Mouse (Mus musculus): ENCODE data around the gene Adam15. TPM values are rescaled to one million over a fixed set of nuclear protein-coding genes. Genes with fewer than 3 reads are reported as not detected.

Gene Adam15
- polyA plus RNA-seq, 1 experiment from 2014 or later: 28.4 TPM

GRCm38 (mm10) chr3:89379388-89380131 lies 29.8 kb upstream of the Adam15 start:
- H3K36me3 ChIP-seq (ENCODE audit: control insufficient read depth, insufficient read depth, low read length): no peaks in the 10 kb centered on the region

GRCm38 (mm10) chr3:89378394-89379067 lies 28.7 kb upstream of the Adam15 start:
- DNase-seq (ENCODE audit: low spot score): peak; percentile 94
- H3K36me3 ChIP-seq (ENCODE audit: control insufficient read depth, insufficient read depth, low read length): no peaks in the 10 kb centered on the region
- peak overlapping the region; percentile 73 for H3K9ac ChIP-seq (ENCODE audit: low read length)
- H3K4me1 ChIP-seq (replicated peaks; ENCODE audit: control insufficient read depth, insufficient read depth, low read length): peaks cover 4% of the 10 kb centered on the region
- H3K27me3 ChIP-seq (ENCODE audit: control insufficient read depth, insufficient read depth, low read length): no peaks in the 10 kb centered on the region
- H3K4me2 ChIP-seq (ENCODE audit: low read depth, low read length, severe bottlenecking): peak overlapping the region; percentile 86
- H3K4me3 ChIP-seq (ENCODE audit: low read depth, low read length): peak overlapping the region; percentile 52
- ATAC-seq (replicated peaks; ENCODE audit: low FRiP score): peak; percentile 89
- WGBS: under 1% methylated on average over 26 of the region's 29 CpGs
- no peaks in the 10 kb centered on the region for H3K9me3 ChIP-seq (ENCODE audit: control insufficient read depth, low read length)
- H3K27ac ChIP-seq (ENCODE audit: low read depth, low read length): no peak overlapping the region

More at GRCm38 (mm10) chr3:89379388-89380131, 29.8 kb upstream of the Adam15 start:
- Histone ChIP-seq H3K27ac (ENCODE audit: low read depth, low read length) (no peak overlapping the region), H3K9ac (ENCODE audit: low read length) (no peak overlapping the region), H3K9me3 (ENCODE audit: control insufficient read depth, low read length) (no peaks in the 10 kb centered on the region), H3K4me1 (replicated peaks; ENCODE audit: control insufficient read depth, insufficient read depth, low read length) (peaks cover 5% of the 10 kb centered on the region), H3K4me3 (ENCODE audit: low read depth, low read length) (no peak overlapping the region), H3K27me3 (ENCODE audit: control insufficient read depth, insufficient read depth, low read length) (no peaks in the 10 kb centered on the region), H3K4me2 (ENCODE audit: low read depth, low read length, severe bottlenecking) (no peak overlapping the region)
- ATAC-seq (replicated peaks; ENCODE audit: low FRiP score) (no peak), DNase-seq (ENCODE audit: low spot score) (no peak)
- 86% methylated on average over 31 of the region's 31 CpGs for WGBS

GRCm38 (mm10) chr3:89377831-89378230 lies 28.0 kb upstream of the Adam15 start:
- Histone ChIP-seq H3K4me3 (ENCODE audit: low read depth, low read length) (peak overlapping the region; percentile 52; the same call in 1 of the 2 replicates), H3K4me1 (replicated peaks; ENCODE audit: control insufficient read depth, insufficient read depth, low read length) (peaks cover 4% of the 10 kb centered on the region)

GRCm38 (mm10) chr3:89373581-89374231 lies 23.9 kb upstream of the Adam15 start:
- ATAC-seq (replicated peaks; ENCODE audit: low FRiP score) (no peak), DNase-seq (ENCODE audit: low spot score) (no peak)
- Histone ChIP-seq H3K4me2 (ENCODE audit: low read depth, low read length, severe bottlenecking) (no peak overlapping the region), H3K36me3 (ENCODE audit: control insufficient read depth, insufficient read depth, low read length) (no peaks in the 10 kb centered on the region), H3K4me1 (replicated peaks; ENCODE audit: control insufficient read depth, insufficient read depth, low read length) (peaks cover 2% of the 10 kb centered on the region), H3K9ac (ENCODE audit: low read length) (no peak overlapping the region), H3K27me3 (ENCODE audit: control insufficient read depth, insufficient read depth, low read length) (no peaks in the 10 kb centered on the region), H3K9me3 (ENCODE audit: control insufficient read depth, low read length) (no peaks in the 10 kb centered on the region), H3K27ac (ENCODE audit: low read depth, low read length) (no peak overlapping the region), H3K4me3 (ENCODE audit: low read depth, low read length) (no peak overlapping the region)
- WGBS: 48% methylated on average over 5 of the region's 5 CpGs

More at GRCm38 (mm10) chr3:89377831-89378230, 28.0 kb upstream of the Adam15 start:
- peak; percentile 40; the same call in 1 of the 2 replicates for ATAC-seq (replicated peaks; ENCODE audit: low FRiP score)
- H3K36me3 ChIP-seq (ENCODE audit: control insufficient read depth, insufficient read depth, low read length): no peaks in the 10 kb centered on the region
- no peak overlapping the region for H3K27ac ChIP-seq (ENCODE audit: low read depth, low read length)
- H3K9ac ChIP-seq (ENCODE audit: low read length): no peak overlapping the region; the same call in 1 of the 2 replicates
- H3K4me2 ChIP-seq (ENCODE audit: low read depth, low read length, severe bottlenecking): no peak overlapping the region; the same call in 1 of the 2 replicates
- DNase-seq (ENCODE audit: low spot score): no peak
- H3K27me3 ChIP-seq (ENCODE audit: control insufficient read depth, insufficient read depth, low read length): no peaks in the 10 kb centered on the region
- H3K9me3 ChIP-seq (ENCODE audit: control insufficient read depth, low read length): no peaks in the 10 kb centered on the region
- 66% methylated on average over 4 of the region's 4 CpGs for WGBS

- H3K4me1 ChIP-seq (replicated peaks; ENCODE audit: control insufficient read depth, insufficient read depth, low read length): no peaks in the 10 kb centered on the region
- H3K9ac ChIP-seq (ENCODE audit: low read length): no peak overlapping the region
- no peak for DNase-seq (ENCODE audit: low spot score)
- 73% methylated on average over 11 of the region's 11 CpGs for WGBS
- H3K27me3 ChIP-seq (ENCODE audit: control insufficient read depth, insufficient read depth, low read length): no peaks in the 10 kb centered on the region
- no peak overlapping the region for H3K27ac ChIP-seq (ENCODE audit: low read depth, low read length)
- no peak for ATAC-seq (replicated peaks; ENCODE audit: low FRiP score)
- no peak overlapping the region for H3K4me3 ChIP-seq (ENCODE audit: low read depth, low read length)
- no peak overlapping the region for H3K4me2 ChIP-seq (ENCODE audit: low read depth, low read length, severe bottlenecking)
- no peaks in the 10 kb centered on the region for H3K36me3 ChIP-seq (ENCODE audit: control insufficient read depth, insufficient read depth, low read length)
- H3K9me3 ChIP-seq (ENCODE audit: control insufficient read depth, low read length): no peaks in the 10 kb centered on the region
These were observed 17.5 kb upstream of the Adam15 start for GRCm38 (mm10) chr3:89367338-89367737.

- no peaks in the 10 kb centered on the region for H3K27me3 ChIP-seq (ENCODE audit: control insufficient read depth, insufficient read depth, low read length)
- no peaks in the 10 kb centered on the region for H3K4me1 ChIP-seq (replicated peaks; ENCODE audit: control insufficient read depth, insufficient read depth, low read length)
- H3K27ac ChIP-seq (ENCODE audit: low read depth, low read length): no peak overlapping the region
- no peaks in the 10 kb centered on the region for H3K36me3 ChIP-seq (ENCODE audit: control insufficient read depth, insufficient read depth, low read length)
- H3K4me2 ChIP-seq (ENCODE audit: low read depth, low read length, severe bottlenecking): no peak overlapping the region
- no peak overlapping the region for H3K4me3 ChIP-seq (ENCODE audit: low read depth, low read length)
- no peaks in the 10 kb centered on the region for H3K9me3 ChIP-seq (ENCODE audit: control insufficient read depth, low read length)
- 79% methylated on average over 20 of the region's 20 CpGs for WGBS
- ATAC-seq (replicated peaks; ENCODE audit: low FRiP score) (no peak), DNase-seq (ENCODE audit: low spot score) (no peak)
- no peak overlapping the region for H3K9ac ChIP-seq (ENCODE audit: low read length)
These were observed 16.0 kb upstream of the Adam15 start for GRCm38 (mm10) chr3:89365486-89366414.

GRCm38 (mm10) chr3:89365153-89365485 lies 15.3 kb upstream of the Adam15 start, which contains the start of gene Dcst1:
Gene Dcst1, minus strand, starts transcription at chr3:89365253.
- Histone ChIP-seq H3K27ac (ENCODE audit: low read depth, low read length) (no peak within 1 kb of the TSS), H3K27me3 (ENCODE audit: control insufficient read depth, insufficient read depth, low read length) (no peaks in the 10 kb centered on the region), H3K9ac (ENCODE audit: low read length) (no peak within 1 kb of the TSS), H3K36me3 (ENCODE audit: control insufficient read depth, insufficient read depth, low read length) (no peaks in the 10 kb centered on the region), H3K4me2 (ENCODE audit: low read depth, low read length, severe bottlenecking) (no peak within 1 kb of the TSS), H3K9me3 (ENCODE audit: control insufficient read depth, low read length) (no peaks in the 10 kb centered on the region), H3K4me3 (ENCODE audit: low read depth, low read length) (no peak within 1 kb of the TSS), H3K4me1 (replicated peaks; ENCODE audit: control insufficient read depth, insufficient read depth, low read length) (no peaks in the 10 kb centered on the region)
- ATAC-seq (replicated peaks; ENCODE audit: low FRiP score): no peak
- WGBS: 84% methylated on average over 11 of the region's 11 CpGs
- no peak for DNase-seq (ENCODE audit: low spot score)

- no peak for ATAC-seq (replicated peaks; ENCODE audit: low FRiP score)
- Histone ChIP-seq H3K4me2 (ENCODE audit: low read depth, low read length, severe bottlenecking) (no peak overlapping the region), H3K27me3 (ENCODE audit: control insufficient read depth, insufficient read depth, low read length) (no peaks in the 10 kb centered on the region), H3K4me3 (ENCODE audit: low read depth, low read length) (no peak overlapping the region), H3K36me3 (ENCODE audit: control insufficient read depth, insufficient read depth, low read length) (no peaks in the 10 kb centered on the region), H3K9ac (ENCODE audit: low read length) (no peak overlapping the region), H3K9me3 (ENCODE audit: control insufficient read depth, low read length) (no peaks in the 10 kb centered on the region), H3K4me1 (replicated peaks; ENCODE audit: control insufficient read depth, insufficient read depth, low read length) (no peaks in the 10 kb centered on the region), H3K27ac (ENCODE audit: low read depth, low read length) (no peak overlapping the region)
- 56% methylated on average over 8 of the region's 8 CpGs for WGBS
- no peak for DNase-seq (ENCODE audit: low spot score)
These were observed 14.8 kb upstream of the Adam15 start for GRCm38 (mm10) chr3:89364631-89365030.

Data from forebrain, embryonic 11.5 days (tissue).